Mouse (Mus musculus) hindbrain, embryonic 14.5 days (tissue): ENCODE results near the gene Plxdc2. TPM values are rescaled to one million over a fixed set of nuclear protein-coding genes. Genes with fewer than 3 reads are reported as not detected.

ENCODE experiments used
- ATAC-seq: fragments of 200-750 bp; cut with Nextera tagmentation; 2 replicates; pipeline ENCODE4 v1.8.0; 2017; ENCODE audit warnings: moderate number of reproducible peaks, mild to moderate bottlenecking, moderate TSS enrichment, moderate library complexity; ENCODE audit not compliant: low FRiP score
- DNase-seq: peaks from one replicate; pipeline ENCODE4 v3.0.0-alpha.2; 2015; ENCODE audit warnings: low spot score
- H3K27ac ChIP-seq: fragments of 300-500 bp; sonication (generic); 2 replicates; pipeline ENCODE4 v1.5.1; 2014; ENCODE audit warnings: mild to moderate bottlenecking, moderate library complexity
- H3K27me3 ChIP-seq: fragments of 300-500 bp; sonication (generic); 2 replicates; pipeline ENCODE4 v1.6.1; 2014; ENCODE audit warnings: mild to moderate bottlenecking, low read length, mixed read lengths; ENCODE audit not compliant: control insufficient read depth, insufficient read depth
- H3K36me3 ChIP-seq: fragments of 300-500 bp; sonication (generic); replicated peaks from 2 replicates; pipeline ENCODE4 v1.6.1; 2014; ENCODE audit not compliant: control insufficient read depth, insufficient read depth
- H3K4me1 ChIP-seq: fragments of 300-500 bp; sonication (generic); replicated peaks from 2 replicates; pipeline ENCODE4 v1.6.1; 2014; ENCODE audit warnings: antibody characterized with exemption, low read length, mixed read lengths; ENCODE audit not compliant: control insufficient read depth, insufficient read depth
- H3K4me2 ChIP-seq: fragments of 300-500 bp; sonication (generic); replicated peaks from 2 replicates; pipeline ENCODE4 v1.6.1; 2014; ENCODE audit warnings: mild to moderate bottlenecking, moderate library complexity
- H3K4me3 ChIP-seq: fragments of 300-500 bp; sonication (generic); replicated peaks from 2 replicates; pipeline ENCODE4 v1.5.1; 2014; ENCODE audit warnings: mild to moderate bottlenecking, low read length
- H3K9ac ChIP-seq: fragments of 300-500 bp; sonication (generic); 2 replicates; pipeline ENCODE4 v1.6.1; 2014
- H3K9me3 ChIP-seq: fragments of 300-500 bp; sonication (generic); 2 replicates; pipeline ENCODE4 v1.6.1; 2016; ENCODE audit warnings: low read length; ENCODE audit not compliant: control insufficient read depth
- WGBS: fragments of 180-500 bp; shearing (Covaris S2); extraction: QIAGEN DNeasy Blood & Tissue Kit; methylation state at CpG from one replicate; pipeline ENCODE4 v1.1.7; 2014; 5-methylcytosine and 5-hydroxymethylcytosine counted together
- polyA plus RNA-seq: library from polyadenylated mRNA; unstranded; fragments of >200 nt; fragmentation: Nextera tagmentation; extraction: Ambion mirVana; gene quantifications from 2 replicates; pipeline ENCODE4 v1.2.1, GENCODE M21; 2014

Plxdc2 gene
- polyA plus RNA-seq, 1 experiment from 2014 or later = 25.6 TPM

- 94% methylated on average over 3 of the region's 3 CpGs for WGBS
- Histone ChIP-seq H3K9ac (no peak overlapping the region), H3K27ac (no peak overlapping the region), H3K4me1 (no peaks in the 10 kb centered on the region), H3K9me3 (no peaks in the 10 kb centered on the region), H3K4me3 (no peak overlapping the region), H3K27me3 (peaks cover 4% of the 10 kb centered on the region; the same call in 1 of the 2 replicates), H3K36me3 (no peaks in the 10 kb centered on the region), H3K4me2 (no peak overlapping the region)
- ATAC-seq = no peak
- no peak for DNase-seq
These were observed 326.8 kb downstream of the Plxdc2 start for GRCm38 (mm10) chr2:16682905-16683304.

GRCm38 (mm10) chr2:16683739-16684138, 327.6 kb downstream of the Plxdc2 start:
- DNase-seq (no peak), ATAC-seq (no peak)
- Histone ChIP-seq H3K27ac (no peak overlapping the region), H3K36me3 (no peaks in the 10 kb centered on the region), H3K27me3 (peaks cover 4% of the 10 kb centered on the region; the same call in 1 of the 2 replicates), H3K4me2 (no peak overlapping the region), H3K9me3 (no peaks in the 10 kb centered on the region), H3K4me3 (no peak overlapping the region), H3K9ac (no peak overlapping the region), H3K4me1 (no peaks in the 10 kb centered on the region)
- WGBS = 89% methylated on average over 3 of the region's 3 CpGs

GRCm38 (mm10) chr2:16684529-16684928, 328.4 kb downstream of the Plxdc2 start:
- no peak for DNase-seq
- H3K4me2 ChIP-seq = no peak overlapping the region
- peaks cover 4% of the 10 kb centered on the region; the same call in 1 of the 2 replicates for H3K27me3 ChIP-seq
- H3K27ac ChIP-seq = no peak overlapping the region
- ATAC-seq = no peak
- WGBS = 90% methylated on average over 1 of the region's 1 CpGs
- H3K4me3 ChIP-seq = no peak overlapping the region
- no peaks in the 10 kb centered on the region for H3K9me3 ChIP-seq
- H3K9ac ChIP-seq = no peak overlapping the region
- no peaks in the 10 kb centered on the region for H3K4me1 ChIP-seq
- H3K36me3 ChIP-seq = no peaks in the 10 kb centered on the region

- ATAC-seq = no peak
These were observed 340.3 kb downstream of the Plxdc2 start for GRCm38 (mm10) chr2:16696390-16696789.

GRCm38 (mm10) chr2:16697181-16697580, 341.1 kb downstream of the Plxdc2 start:
- Histone ChIP-seq H3K4me3 (no peak overlapping the region), H3K4me1 (no peaks in the 10 kb centered on the region)
- 84% methylated on average over 5 of the region's 5 CpGs for WGBS

More at GRCm38 (mm10) chr2:16696390-16696789, 340.3 kb downstream of the Plxdc2 start:
- Histone ChIP-seq H3K9ac (no peak overlapping the region), H3K27ac (no peak overlapping the region), H3K9me3 (no peaks in the 10 kb centered on the region), H3K27me3 (no peaks in the 10 kb centered on the region), H3K4me3 (no peak overlapping the region), H3K4me2 (no peak overlapping the region), H3K36me3 (no peaks in the 10 kb centered on the region), H3K4me1 (no peaks in the 10 kb centered on the region)
- no peak for DNase-seq
- 64% methylated on average over 2 of the region's 2 CpGs for WGBS

DNA sequence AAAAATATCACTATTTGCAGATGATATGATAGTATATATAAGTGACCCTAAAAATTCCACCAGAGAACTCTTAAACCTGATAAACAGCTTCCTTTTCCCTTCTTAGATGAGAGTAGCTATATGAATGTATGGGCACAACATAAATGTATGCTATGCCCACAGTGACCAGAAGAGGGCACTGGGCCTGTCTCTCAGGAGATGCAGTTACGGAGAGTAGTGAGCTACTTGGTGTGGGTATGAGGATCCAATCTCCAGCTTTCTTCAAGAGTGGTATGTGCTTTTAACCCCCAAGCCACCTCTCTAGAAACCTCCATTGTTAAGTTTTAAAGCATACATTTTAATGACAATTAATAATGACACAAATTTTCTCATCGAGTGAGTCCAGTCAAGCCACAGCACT, 350.1 kb downstream of the Plxdc2 start:
- 84% methylated on average over 2 of the region's 2 CpGs for WGBS
- Histone ChIP-seq H3K9me3 (no peaks in the 10 kb centered on the region), H3K27me3 (no peaks in the 10 kb centered on the region), H3K4me2 (no peak overlapping the region), H3K27ac (no peak overlapping the region), H3K4me3 (no peak overlapping the region), H3K36me3 (no peaks in the 10 kb centered on the region), H3K4me1 (no peaks in the 10 kb centered on the region), H3K9ac (no peak overlapping the region)
- ATAC-seq = no peak
- DNase-seq = no peak

More at GRCm38 (mm10) chr2:16697181-16697580, 341.1 kb downstream of the Plxdc2 start:
- H3K27me3 ChIP-seq = no peaks in the 10 kb centered on the region
- ATAC-seq (no peak), DNase-seq (no peak)
- H3K9ac ChIP-seq = no peak overlapping the region
- H3K4me2 ChIP-seq = no peak overlapping the region
- no peak overlapping the region for H3K27ac ChIP-seq
- no peaks in the 10 kb centered on the region for H3K9me3 ChIP-seq
- H3K36me3 ChIP-seq = no peaks in the 10 kb centered on the region

- DNase-seq = no peak
- Histone ChIP-seq H3K27me3 (no peaks in the 10 kb centered on the region), H3K4me1 (no peaks in the 10 kb centered on the region), H3K9ac (no peak overlapping the region), H3K9me3 (no peaks in the 10 kb centered on the region), H3K36me3 (no peaks in the 10 kb centered on the region), H3K27ac (no peak overlapping the region), H3K4me2 (no peak overlapping the region), H3K4me3 (no peak overlapping the region)
- no peak for ATAC-seq
- WGBS = 76% methylated on average over 6 of the region's 6 CpGs
These were observed 353.8 kb downstream of the Plxdc2 start for GRCm38 (mm10) chr2:16709885-16710284.

- Histone ChIP-seq H3K9ac (no peak overlapping the region), H3K4me1 (no peaks in the 10 kb centered on the region), H3K27ac (no peak overlapping the region), H3K4me3 (no peak overlapping the region), H3K36me3 (no peaks in the 10 kb centered on the region), H3K4me2 (no peak overlapping the region), H3K9me3 (no peaks in the 10 kb centered on the region), H3K27me3 (no peaks in the 10 kb centered on the region)
- 88% methylated on average over 5 of the region's 5 CpGs for WGBS
- DNase-seq (no peak), ATAC-seq (no peak)
These were observed 374.9 kb downstream of the Plxdc2 start for GRCm38 (mm10) chr2:16731033-16731432.

GRCm38 (mm10) chr2:16734381-16734780, 378.3 kb downstream of the Plxdc2 start:
- 96% methylated on average over 2 of the region's 2 CpGs for WGBS
- ATAC-seq = no peak

GRCm38 (mm10) chr2:16738241-16738640, 382.1 kb downstream of the Plxdc2 start:
- Histone ChIP-seq H3K9me3 (no peaks in the 10 kb centered on the region), H3K27me3 (no peaks in the 10 kb centered on the region), H3K36me3 (no peaks in the 10 kb centered on the region), H3K4me1 (no peaks in the 10 kb centered on the region), H3K4me2 (no peak overlapping the region), H3K4me3 (no peak overlapping the region), H3K9ac (no peak overlapping the region), H3K27ac (no peak overlapping the region)
- DNase-seq = no peak
- WGBS = 56% methylated on average over 8 of the region's 8 CpGs
- ATAC-seq = no peak

More at GRCm38 (mm10) chr2:16734381-16734780, 378.3 kb downstream of the Plxdc2 start:
- Histone ChIP-seq H3K9me3 (no peaks in the 10 kb centered on the region), H3K4me3 (no peak overlapping the region), H3K36me3 (no peaks in the 10 kb centered on the region), H3K4me1 (no peaks in the 10 kb centered on the region), H3K27ac (no peak overlapping the region), H3K9ac (no peak overlapping the region), H3K27me3 (no peaks in the 10 kb centered on the region), H3K4me2 (no peak overlapping the region)
- no peak for DNase-seq
